Mouse (Mus musculus): ENCODE results near the gene Gm10408. TPM values are rescaled to one million over a fixed set of nuclear protein-coding genes. Genes with fewer than 3 reads are reported as not detected.
"Not testable (repeated sequence)": the region's sequence is repeated elsewhere in the genome, so short reads cannot be mapped to it uniquely, and the experiment has no call there.

Gm10408 gene
- polyA plus RNA-seq (2015; fragmentation: Nextera tagmentation; extraction: Ambion mirVana) = not detected in 2 replicates

DNA sequence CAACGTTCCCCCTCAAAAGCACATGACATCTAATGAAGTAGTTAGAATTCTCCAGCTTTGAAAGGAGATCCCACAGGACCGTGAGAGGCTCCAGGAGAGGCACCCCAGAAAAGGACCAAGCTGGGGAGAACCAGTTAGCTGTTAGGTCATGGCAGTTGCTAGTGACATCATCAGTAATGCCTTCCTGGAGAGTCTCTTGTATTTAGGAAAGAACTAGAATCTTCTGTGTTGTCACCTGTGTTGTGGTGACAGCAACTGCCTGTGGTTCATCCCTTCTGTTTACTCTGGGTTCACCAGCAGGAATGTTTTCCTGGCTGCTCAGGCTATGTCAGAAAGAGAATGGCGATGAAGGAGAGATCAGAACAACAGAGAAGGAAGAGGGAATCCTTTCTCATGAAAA lies at the start of gene Gm10408:
TSS of gene Gm10408 (plus strand) at position 301 of the 400 bp plus-strand sequence.
- not testable (repeated sequence) for H3K4me3 ChIP-seq; H3K4me1 ChIP-seq; H3K9me3 ChIP-seq; H3K27me3 ChIP-seq; H3K9ac ChIP-seq; H3K4me2 ChIP-seq; H3K36me3 ChIP-seq; H3K27ac ChIP-seq; ATAC-seq (ENCODE audit: borderline replicate concordance, extremely low read depth, low FRiP score, low TSS enrichment)
- WGBS = no CpG with 5 or more reads among the region's 3 CpGs

DNA sequence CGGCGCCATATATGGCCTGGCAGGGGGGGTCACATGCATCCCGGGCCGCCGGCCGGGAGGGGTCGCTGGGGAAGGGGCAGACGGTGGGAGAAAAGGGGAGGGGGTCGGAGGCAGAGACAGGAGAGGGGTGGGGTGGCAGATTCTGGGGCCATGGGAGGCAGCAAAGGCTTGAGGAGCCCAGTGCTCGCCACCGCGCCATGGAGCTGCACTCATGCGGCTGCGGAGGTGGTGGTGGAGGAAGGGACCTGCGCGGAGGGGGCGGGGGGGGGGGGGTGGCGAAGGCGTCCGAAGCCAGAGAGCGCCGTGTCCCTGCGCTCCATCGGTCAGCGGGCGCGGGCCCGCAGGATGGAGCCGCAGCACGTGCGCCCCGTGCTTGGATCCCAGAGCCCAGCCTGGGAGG lies 36.9 kb upstream of the Gm10408 start, which contains the start of gene Gm10409:
TSS of gene Gm10409 (plus strand) at position 301 of the 400 bp plus-strand sequence.
- not testable (repeated sequence) for H3K4me2 ChIP-seq; H3K4me1 ChIP-seq; H3K27me3 ChIP-seq; H3K9ac ChIP-seq; ATAC-seq (ENCODE audit: borderline replicate concordance, extremely low read depth, low FRiP score, low TSS enrichment); H3K4me3 ChIP-seq; H3K36me3 ChIP-seq; H3K27ac ChIP-seq; H3K9me3 ChIP-seq
- WGBS = no CpG with 5 or more reads among the region's 32 CpGs

DNA sequence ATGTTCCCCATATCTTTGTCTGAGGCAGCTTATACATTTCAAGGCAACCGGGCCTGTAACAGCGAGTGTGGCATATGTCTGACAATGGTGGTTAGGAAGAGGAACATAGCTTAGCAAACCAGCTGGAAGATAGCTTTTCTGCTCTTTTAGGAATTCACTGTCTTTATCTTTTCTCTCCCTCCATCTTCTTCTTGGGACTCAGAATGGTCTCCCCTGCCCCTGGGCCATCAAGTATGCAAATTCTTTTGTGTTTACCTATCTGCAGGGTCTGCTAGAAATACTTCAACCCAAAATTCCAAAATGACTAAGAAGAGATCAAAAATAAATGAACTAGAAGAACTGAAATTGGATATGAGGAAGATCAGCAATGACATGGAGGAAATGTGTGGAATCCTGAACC lies 21.4 kb upstream of the Gm10408 start, which contains the start of gene Gm3005:
TSS of gene Gm3005 (plus strand) at position 301 of the 400 bp plus-strand sequence.
- ATAC-seq (ENCODE audit: borderline replicate concordance, extremely low read depth, low FRiP score, low TSS enrichment); H3K9ac ChIP-seq; H3K27me3 ChIP-seq; H3K4me1 ChIP-seq; H3K4me2 ChIP-seq; H3K36me3 ChIP-seq; H3K27ac ChIP-seq; H3K9me3 ChIP-seq; H3K4me3 ChIP-seq: not testable (repeated sequence)
- no CpG with 5 or more reads among the region's 2 CpGs for WGBS

Other genes with a start within 250 kb of the Gm10408 start
- 5.7 TPM in 2 replicates for gene D830030K20Rik, start 240.9 kb upstream of the Gm10408 start, polyA plus RNA-seq (2015; fragmentation: Nextera tagmentation; extraction: Ambion mirVana)
- not detected in 2 replicates for gene Gm2956, start 116.8 kb upstream of the Gm10408 start, polyA plus RNA-seq (2015; fragmentation: Nextera tagmentation; extraction: Ambion mirVana)
- gene Gm10413, start 54.3 kb upstream of the Gm10408 start, polyA plus RNA-seq (2015; fragmentation: Nextera tagmentation; extraction: Ambion mirVana) = not detected in 2 replicates
- gene Gm10409, start 36.8 kb upstream of the Gm10408 start, polyA plus RNA-seq (2015; fragmentation: Nextera tagmentation; extraction: Ambion mirVana) = 1.4 and 1.7 TPM in 2 replicates
- 0.62 and 1.3 TPM in 2 replicates for gene Gm3005, start 21.3 kb upstream of the Gm10408 start, polyA plus RNA-seq (2015; fragmentation: Nextera tagmentation; extraction: Ambion mirVana)
- gene Gm3012, start 185.1 kb downstream of the Gm10408 start, polyA plus RNA-seq (2015; fragmentation: Nextera tagmentation; extraction: Ambion mirVana) = not detected in 2 replicates
- gene Gm3020, start 202.7 kb downstream of the Gm10408 start, polyA plus RNA-seq (2015; fragmentation: Nextera tagmentation; extraction: Ambion mirVana) = 1.4 and 1.7 TPM in 2 replicates
- not detected in 2 replicates for gene Gm3043, start 239.4 kb downstream of the Gm10408 start, polyA plus RNA-seq (2015; fragmentation: Nextera tagmentation; extraction: Ambion mirVana)

All from lung, embryonic 15.5 days (tissue).